Mouse (Mus musculus) thymus, adult 2 months (tissue): ENCODE measurements around the gene Krtap1-3.

ENCODE experiments used
- CTCF ChIP-seq: fragments of 200-500 bp; IDR thresholded peaks from 2 replicates; pipeline ENCODE4 v1.5.1; 2012; ENCODE audit warnings: mild to moderate bottlenecking, control low read depth, low read length, moderate library complexity, borderline replicate concordance; ENCODE audit not compliant: control insufficient read depth, poor library complexity, insufficient read depth; ENCODE audit errors: extremely low read depth
- POLR2A ChIP-seq: fragments of 200-500 bp; IDR thresholded peaks from 2 replicates; pipeline ENCODE4 v1.6.1; 2012; ENCODE audit warnings: mild to moderate bottlenecking, low read length, control low read depth, moderate library complexity; ENCODE audit not compliant: control insufficient read depth, poor library complexity, insufficient read depth; ENCODE audit errors: extremely low read depth

GRCm38 (mm10) chr11:99634653-99635134, 43.6 kb upstream of the Krtap1-3 start, which contains the start of gene Krtap4-2:
- TF ChIP-seq CTCF (no peak), POLR2A (no peak)
